Mouse (Mus musculus) erythroblast, embryonic 14.5 days (primary cell): ENCODE data around the gene Six2. TPM values are rescaled to one million over a fixed set of nuclear protein-coding genes. Genes with fewer than 3 reads are reported as not detected.

Experiments used
- H3K27me3 ChIP-seq: 2 replicates; pipeline ENCODE4 v1.6.1; 2012; ENCODE audit warnings: inconsistent platforms; ENCODE audit not compliant: control insufficient read depth
- H3K36me3 ChIP-seq: 2 replicates; pipeline ENCODE4 v1.6.1; 2012; ENCODE audit warnings: mild to moderate bottlenecking, inconsistent platforms; ENCODE audit not compliant: control insufficient read depth
- H3K4me1 ChIP-seq: 2 replicates; pipeline ENCODE4 v1.6.1; 2012; ENCODE audit warnings: inconsistent platforms; ENCODE audit not compliant: control insufficient read depth
- H3K4me3 ChIP-seq: replicated peaks from 2 replicates; pipeline ENCODE3; 2012; ENCODE audit warnings: moderate library complexity, mild to moderate bottlenecking, inconsistent platforms
- H3K9me3 ChIP-seq: 2 replicates; pipeline ENCODE4 v1.6.1; 2012; ENCODE audit warnings: low read length, inconsistent platforms, mixed read lengths; ENCODE audit not compliant: control insufficient read depth
- GATA1 ChIP-seq: IDR thresholded peaks from 2 replicates; pipeline ENCODE4 v1.6.1; 2012; ENCODE audit warnings: low read length, inconsistent platforms, mixed read lengths
- TAL1 ChIP-seq: IDR thresholded peaks from 3 replicates; pipeline ENCODE4 v1.6.1; 2012; ENCODE audit warnings: low read length, inconsistent platforms, mixed read lengths
- polyA plus RNA-seq: library from polyadenylated mRNA; stranded (reverse); fragments of >175 nt; gene quantifications from 2 replicates; pipeline ENCODE4 v1.2.3, GENCODE M21; 2012

Gene Six2
- polyA plus RNA-seq, 1 experiment, result not detected

DNA sequence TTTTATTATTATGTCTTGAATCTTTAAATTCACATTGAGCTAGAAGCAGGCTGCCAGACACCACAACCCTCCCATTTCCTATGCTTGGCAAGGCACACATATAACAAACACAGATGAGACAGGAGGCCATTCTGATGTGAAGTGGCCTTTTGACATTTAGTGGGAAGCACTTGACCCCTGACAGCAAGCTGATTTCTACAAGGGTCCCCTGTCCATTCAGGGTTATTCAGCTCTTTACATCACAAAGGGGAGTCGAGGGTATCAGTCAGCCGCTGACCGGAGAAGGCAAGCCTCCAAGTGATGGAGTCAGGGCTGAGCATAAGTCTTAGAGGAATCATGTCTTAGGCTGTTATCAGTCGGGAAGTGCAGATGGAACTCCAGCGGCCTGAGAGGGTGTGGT lies 26.3 kb upstream of the Six2 start:
- H3K4me1 ChIP-seq, result no peaks in the 10 kb centered on the region
- TF ChIP-seq GATA1 (no peak), TAL1 (no peak)

GRCm38 (mm10) chr17:85712874-85713273 lies 24.8 kb upstream of the Six2 start:
- H3K36me3 ChIP-seq, result no peaks in the 10 kb centered on the region
- H3K27me3 ChIP-seq, result peaks cover 3% of the 10 kb centered on the region; the same call in 1 of the 2 replicates
- H3K9me3 ChIP-seq, result no peaks in the 10 kb centered on the region
- H3K4me1 ChIP-seq, result no peaks in the 10 kb centered on the region
- no peak overlapping the region for H3K4me3 ChIP-seq
- no peak for TF ChIP-seq TAL1
- no peak for TF ChIP-seq GATA1

More for the DNA sequence above, 26.3 kb upstream of the Six2 start:
- Histone ChIP-seq H3K9me3 (no peaks in the 10 kb centered on the region; the same call in 1 of the 2 replicates), H3K27me3 (no peaks in the 10 kb centered on the region; the same call in 1 of the 2 replicates), H3K36me3 (no peaks in the 10 kb centered on the region), H3K4me3 (no peak overlapping the region)

- no peak for TF ChIP-seq GATA1
- no peak for TF ChIP-seq TAL1
- Histone ChIP-seq H3K36me3 (no peaks in the 10 kb centered on the region), H3K4me1 (no peaks in the 10 kb centered on the region), H3K4me3 (no peak overlapping the region), H3K27me3 (peaks cover 14% of the 10 kb centered on the region), H3K9me3 (no peaks in the 10 kb centered on the region)
These were observed 16.5 kb upstream of the Six2 start for GRCm38 (mm10) chr17:85704369-85705260.

DNA sequence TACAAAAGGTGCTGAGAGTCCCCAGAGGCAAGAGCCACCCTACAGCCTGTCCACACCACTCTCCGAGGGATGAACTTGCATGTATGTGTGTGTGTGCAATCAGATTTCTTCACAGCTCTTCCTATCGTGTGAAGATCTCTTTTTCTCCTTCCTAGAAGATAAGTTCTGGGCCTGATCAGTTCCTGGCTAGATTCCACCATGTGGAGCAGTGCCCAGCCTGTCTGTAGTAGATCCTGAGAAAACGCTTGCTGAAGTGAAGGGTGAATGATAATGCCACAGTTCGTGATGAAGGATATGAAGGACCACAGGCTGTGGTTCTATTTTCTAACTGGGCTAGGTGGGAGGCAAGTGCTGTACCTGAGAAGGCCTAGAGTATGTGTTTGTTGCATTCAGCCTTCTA lies 12.0 kb upstream of the Six2 start:
- H3K27me3 ChIP-seq, result peaks cover 22% of the 10 kb centered on the region
- H3K9me3 ChIP-seq, result no peaks in the 10 kb centered on the region
- no peak for TF ChIP-seq GATA1
- TF ChIP-seq TAL1, result no peak
- H3K4me1 ChIP-seq, result no peaks in the 10 kb centered on the region
- H3K36me3 ChIP-seq, result no peaks in the 10 kb centered on the region
- H3K4me3 ChIP-seq, result no peak overlapping the region

DNA sequence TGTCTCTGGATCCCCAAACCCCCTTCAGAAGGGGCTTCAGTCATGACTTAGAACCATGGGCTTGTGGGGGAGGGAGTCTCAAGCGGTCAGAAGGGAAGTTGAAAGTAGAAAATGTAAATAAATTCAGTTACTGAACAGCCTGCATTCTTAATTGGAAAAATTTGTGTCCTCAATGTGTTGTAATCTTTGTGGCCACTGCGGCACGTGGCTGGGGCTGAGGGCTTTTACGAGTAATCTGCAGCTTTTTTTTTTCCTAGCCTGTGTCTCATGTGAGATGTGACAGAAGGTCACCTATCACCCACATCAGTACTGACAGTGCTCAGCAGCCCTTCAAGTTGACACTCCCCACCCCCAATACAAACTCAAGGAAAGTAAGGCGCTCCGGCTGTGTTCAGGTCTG lies 10.6 kb upstream of the Six2 start:
- Histone ChIP-seq H3K4me3 (no peak overlapping the region), H3K27me3 (peaks cover 32% of the 10 kb centered on the region), H3K36me3 (no peaks in the 10 kb centered on the region), H3K4me1 (no peaks in the 10 kb centered on the region), H3K9me3 (peaks cover 5% of the 10 kb centered on the region; the same call in 1 of the 2 replicates)
- no peak for TF ChIP-seq GATA1
- no peak for TF ChIP-seq TAL1

GRCm38 (mm10) chr17:85697976-85698375 lies 9.9 kb upstream of the Six2 start:
- H3K4me1 ChIP-seq, result no peaks in the 10 kb centered on the region
- peaks cover 5% of the 10 kb centered on the region; the same call in 1 of the 2 replicates for H3K9me3 ChIP-seq
- H3K27me3 ChIP-seq, result peaks cover 38% of the 10 kb centered on the region
- H3K4me3 ChIP-seq, result no peak overlapping the region
- TF ChIP-seq GATA1 (no peak), TAL1 (no peak)
- no peaks in the 10 kb centered on the region for H3K36me3 ChIP-seq

DNA sequence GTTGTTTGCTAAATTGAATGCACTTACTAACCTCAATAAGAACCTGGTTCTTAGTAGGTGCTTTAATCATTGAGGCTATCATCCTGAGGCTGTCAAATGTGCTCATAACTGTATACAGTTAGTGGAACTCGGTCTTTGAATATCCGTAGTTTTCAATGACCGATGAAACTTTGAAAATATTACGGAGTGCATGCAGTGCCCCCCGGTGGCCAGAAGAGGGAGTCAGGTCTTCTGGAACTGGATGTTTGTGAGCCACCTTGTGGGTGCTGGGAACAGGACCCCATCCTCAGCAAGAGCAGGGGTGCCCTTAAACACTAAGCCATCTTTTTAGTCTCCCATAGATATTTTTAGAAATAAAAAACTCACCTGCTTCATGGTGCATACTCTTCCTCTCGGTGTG lies 6.4 kb upstream of the Six2 start:
- Histone ChIP-seq H3K9me3 (peaks cover 5% of the 10 kb centered on the region; the same call in 1 of the 2 replicates), H3K4me1 (no peaks in the 10 kb centered on the region), H3K36me3 (no peaks in the 10 kb centered on the region), H3K4me3 (no peak overlapping the region), H3K27me3 (peaks cover 73% of the 10 kb centered on the region)
- TF ChIP-seq GATA1, result no peak
- TF ChIP-seq TAL1, result no peak

DNA sequence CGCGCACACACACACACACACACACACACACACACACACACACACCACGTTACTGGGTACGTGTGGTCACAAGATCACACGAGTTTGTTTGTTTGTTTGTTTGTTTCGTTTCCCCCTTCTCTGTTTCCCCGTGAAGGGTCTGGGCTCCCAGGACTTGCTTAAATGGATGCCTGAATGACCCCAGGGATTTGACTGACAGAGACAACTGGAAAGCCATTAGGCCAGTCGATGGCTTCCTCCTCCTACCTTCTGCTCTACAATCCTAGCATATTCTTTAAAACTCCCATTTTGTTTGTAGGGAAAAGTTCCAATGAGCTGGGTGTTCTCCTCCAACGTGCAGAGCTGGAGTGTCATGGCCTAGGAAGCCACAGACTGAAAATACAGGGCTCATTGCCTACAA lies 5.0 kb upstream of the Six2 start:
- Histone ChIP-seq H3K4me1 (no peaks in the 10 kb centered on the region), H3K9me3 (peaks cover 5% of the 10 kb centered on the region; the same call in 1 of the 2 replicates), H3K36me3 (no peaks in the 10 kb centered on the region), H3K27me3 (peaks cover 87% of the 10 kb centered on the region), H3K4me3 (no peak overlapping the region)
- TF ChIP-seq GATA1, result no peak
- no peak for TF ChIP-seq TAL1

GRCm38 (mm10) chr17:85692594-85692993 lies 4.5 kb upstream of the Six2 start:
- Histone ChIP-seq H3K9me3 (peaks cover 6% of the 10 kb centered on the region; the same call in 1 of the 2 replicates), H3K4me3 (no peak overlapping the region), H3K4me1 (no peaks in the 10 kb centered on the region), H3K36me3 (no peaks in the 10 kb centered on the region), H3K27me3 (peaks cover 90% of the 10 kb centered on the region)
- TF ChIP-seq TAL1 (no peak), GATA1 (no peak)
